ENCODE assay signal across 8 mouse cellular contexts in the genomic region with DNA sequence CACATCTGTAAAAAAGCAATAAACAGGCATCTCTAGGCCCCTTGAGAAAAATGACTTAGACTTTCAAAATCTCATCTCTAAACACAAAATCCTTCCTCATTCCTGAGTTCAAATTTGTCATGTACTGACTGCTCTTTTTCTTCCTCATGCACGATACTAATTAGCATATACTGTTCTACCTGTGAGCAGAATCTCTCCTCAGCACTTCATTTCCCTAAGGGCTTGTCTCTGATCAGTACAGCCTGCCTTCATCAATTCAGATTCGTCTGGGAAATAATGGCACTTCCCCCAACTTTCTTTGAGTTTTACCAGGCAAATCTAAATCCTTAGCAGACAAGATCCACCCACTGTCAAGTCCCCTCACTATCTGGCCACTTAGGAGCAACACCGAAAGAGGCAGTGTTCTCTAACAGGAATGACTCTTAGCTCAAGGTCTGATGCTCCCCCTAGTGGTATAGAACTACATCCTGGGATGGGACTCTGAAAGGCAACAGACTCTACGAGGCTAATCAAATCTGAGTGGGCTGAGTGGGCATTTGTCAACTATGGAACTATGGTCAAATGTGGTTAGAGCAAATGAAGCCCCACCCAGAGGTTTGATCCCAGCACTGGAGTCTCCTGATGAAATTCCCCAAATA.
DNase-seq lines count a peak whose midpoint lies in the region; ATAC-seq lines count a peak whose summit lies in the region.

No protein-coding gene starts in this region.

- H3K4me3 ChIP-seq in forebrain, embryonic 14.5 days (ENCODE audit: low read depth, low read length): no peak overlapping the region
- H3K4me3 ChIP-seq in hindbrain, embryonic 16.5 days (ENCODE audit: low read length): no peak overlapping the region
- H3K4me3 ChIP-seq in limb, embryonic 10.5 days: no peak overlapping the region
- no peak overlapping the region for H3K4me3 ChIP-seq in midbrain, embryonic 12.5 days
- H3K4me3 ChIP-seq in stomach, embryonic 16.5 days (replicated peaks; ENCODE audit: low read length): no peak overlapping the region

- H3K27ac ChIP-seq in forebrain, embryonic 14.5 days (ENCODE audit: low read depth, low read length): no peak overlapping the region
- no peak overlapping the region for H3K27ac ChIP-seq in hindbrain, embryonic 16.5 days (ENCODE audit: low read depth, low read length)
- no peak overlapping the region for H3K27ac ChIP-seq in limb, embryonic 10.5 days
- no peak overlapping the region for H3K27ac ChIP-seq in midbrain, embryonic 12.5 days (replicated peaks)
- no peak overlapping the region for H3K27ac ChIP-seq in stomach, embryonic 16.5 days (ENCODE audit: low read length)

- no peaks in the 10 kb centered on the region for H3K4me1 ChIP-seq in forebrain, embryonic 14.5 days (ENCODE audit: control insufficient read depth, insufficient read depth, low read length)
- no peaks in the 10 kb centered on the region for H3K4me1 ChIP-seq in hindbrain, embryonic 16.5 days (ENCODE audit: control insufficient read depth, insufficient read depth, low read depth, low read length)
- no peaks in the 10 kb centered on the region for H3K4me1 ChIP-seq in limb, embryonic 10.5 days
- no peaks in the 10 kb centered on the region for H3K4me1 ChIP-seq in midbrain, embryonic 12.5 days
- no peaks in the 10 kb centered on the region for H3K4me1 ChIP-seq in stomach, embryonic 16.5 days (ENCODE audit: control insufficient read depth, insufficient read depth, low read length)

- H3K27me3 ChIP-seq in forebrain, embryonic 14.5 days (replicated peaks; ENCODE audit: control insufficient read depth, insufficient read depth, low read length): no peaks in the 10 kb centered on the region
- no peaks in the 10 kb centered on the region for H3K27me3 ChIP-seq in hindbrain, embryonic 16.5 days (replicated peaks; ENCODE audit: control insufficient read depth, insufficient read depth, low read length)
- H3K27me3 ChIP-seq in limb, embryonic 10.5 days (ENCODE audit: low read depth, poor library complexity, severe bottlenecking): no peaks in the 10 kb centered on the region
- no peaks in the 10 kb centered on the region for H3K27me3 ChIP-seq in midbrain, embryonic 12.5 days
- no peaks in the 10 kb centered on the region for H3K27me3 ChIP-seq in stomach, embryonic 16.5 days (ENCODE audit: control insufficient read depth, insufficient read depth, low read length)

- H3K36me3 ChIP-seq in forebrain, embryonic 14.5 days (ENCODE audit: control insufficient read depth, insufficient read depth, low read length): no peaks in the 10 kb centered on the region
- H3K36me3 ChIP-seq in hindbrain, embryonic 16.5 days (ENCODE audit: control insufficient read depth, insufficient read depth, low read length): no peaks in the 10 kb centered on the region; the same call in none of the 2 replicates
- H3K36me3 ChIP-seq in limb, embryonic 10.5 days: 0 out of 2 replicates have a peak, but pooled peaks cover 2% of the 10 kb centered on the region
- no peaks in the 10 kb centered on the region for H3K36me3 ChIP-seq in midbrain, embryonic 12.5 days
- H3K36me3 ChIP-seq in stomach, embryonic 16.5 days (ENCODE audit: control insufficient read depth, insufficient read depth, low read length): no peaks in the 10 kb centered on the region

- no peak overlapping the region for H3K4me2 ChIP-seq in forebrain, embryonic 14.5 days (ENCODE audit: low read length)
- no peak overlapping the region for H3K4me2 ChIP-seq in hindbrain, embryonic 16.5 days (ENCODE audit: low read length)
- H3K4me2 ChIP-seq in midbrain, embryonic 12.5 days (replicated peaks): no peak overlapping the region
- no peak overlapping the region for H3K4me2 ChIP-seq in stomach, embryonic 16.5 days (ENCODE audit: low read depth, low read length)

- H3K9ac ChIP-seq in forebrain, embryonic 14.5 days (ENCODE audit: low read length): no peak overlapping the region
- no peak overlapping the region for H3K9ac ChIP-seq in hindbrain, embryonic 16.5 days (ENCODE audit: low read depth, low read length)
- H3K9ac ChIP-seq in midbrain, embryonic 12.5 days (replicated peaks): no peak overlapping the region
- H3K9ac ChIP-seq in stomach, embryonic 16.5 days (ENCODE audit: low read length): no peak overlapping the region

- no peaks in the 10 kb centered on the region for H3K9me3 ChIP-seq in forebrain, embryonic 14.5 days (replicated peaks; ENCODE audit: control insufficient read depth, low read length)
- H3K9me3 ChIP-seq in hindbrain, embryonic 16.5 days (ENCODE audit: control insufficient read depth, low read length): no peaks in the 10 kb centered on the region
- no peaks in the 10 kb centered on the region; the same call in 1 of the 2 replicates for H3K9me3 ChIP-seq in limb, embryonic 10.5 days (replicated peaks)
- no peaks in the 10 kb centered on the region for H3K9me3 ChIP-seq in midbrain, embryonic 12.5 days
- no peaks in the 10 kb centered on the region for H3K9me3 ChIP-seq in stomach, embryonic 16.5 days (replicated peaks; ENCODE audit: control insufficient read depth, low read length)

- 27% methylated on average over 4 of the region's 4 CpGs for WGBS in forebrain, embryonic 14.5 days
- 25% methylated on average over 4 of the region's 4 CpGs for WGBS in hindbrain, embryonic 16.5 days
- WGBS in limb, embryonic 10.5 days: 33% methylated on average over 4 of the region's 4 CpGs
- WGBS in midbrain, embryonic 12.5 days: 23% methylated on average over 4 of the region's 4 CpGs
- WGBS in stomach, embryonic 16.5 days: 22% methylated on average over 4 of the region's 4 CpGs

- peak; percentile 80 for ATAC-seq in forebrain, embryonic 14.5 days
- ATAC-seq in hindbrain, embryonic 16.5 days: peak; percentile 68; the same call in 1 of the 2 replicates
- ATAC-seq in midbrain, embryonic 12.5 days (ENCODE audit: low FRiP score, low read depth): peak; percentile 84
- ATAC-seq in stomach, embryonic 16.5 days (ENCODE audit: insufficient read depth, low FRiP score): peak; percentile 62; the same call in 1 of the 2 replicates

- peak; percentile 10 to 15 for DNase-seq in urinary bladder, adult 18-20 months (ENCODE audit: low spot score in 2 of 2)
- DNase-seq in urinary bladder, adult 2 months (ENCODE audit: low spot score): no peak
- DNase-seq in cerebellum, adult 11 months: peak; percentile 27
- peak; percentile 82 for DNase-seq in forebrain, embryonic 14.5 days (ENCODE audit: low spot score)
- DNase-seq in limb, embryonic 10.5 days (ENCODE audit: low spot score): peak; percentile 34
